Mouse (Mus musculus): ENCODE data around the gene Fam19a3. TPM values are rescaled to one million over a fixed set of nuclear protein-coding genes. Genes with fewer than 3 reads are reported as not detected.

The Fam19a3 gene
- polyA plus RNA-seq, 1 experiment from 2014 or later: 0.32 TPM

GRCm38 (mm10) chr3:104788075-104788474, 6.4 kb upstream of the Fam19a3 start, which contains the start of gene Rhoc:
Gene Rhoc, plus strand, starts transcription at chr3:104788375.
- in situ Hi-C loops (cut with MboI; ENCODE audit: low pct_unique_long_range_greater_than_20kb): loop anchor here (5.0 kb wide), 3 partner anchors 74 to 264 kb away; partner anchors contain the start of genes Capza1, Cttnbp2nl and St7l
- ChIA-PET POLR2A (interaction anchor here (1.1 to 5.5 kb wide), 6 partner anchors 30 to 271 kb away, joined by 4 to 35 read pairs (median 6); partner anchors contain the start of genes Capza1, Mov10 and St7l), CTCF (interaction anchor here (0.6 to 5.0 kb wide), 24 partner anchors 10 to 271 kb away, joined by 3 to 30 read pairs (median 3); partner anchors contain the start of gene Mov10)
- TF ChIP-seq CTCF (IDR thresholded peaks at IDR 0.05): no peak
- DNase-seq (ENCODE audit: low read depth, low spot score): no peak
- no peak for ATAC-seq
- no peaks in the 10 kb centered on the region for H3K27me3 ChIP-seq

- TF ChIP-seq CTCF (IDR thresholded peaks at IDR 0.05): no peak
- POLR2A ChIA-PET: interaction anchor here (1.1 kb wide), 1 partner anchor 79 kb away, joined by 3 read pairs; the partner anchor contains the start of gene Capza1
- CTCF ChIA-PET: no interaction called here
- no peak for DNase-seq (ENCODE audit: low read depth, low spot score)
- ATAC-seq: no peak
- H3K27me3 ChIP-seq: no peaks in the 10 kb centered on the region
- in situ Hi-C loops (cut with MboI; ENCODE audit: low pct_unique_long_range_greater_than_20kb): loop anchor here (5.0 kb wide), 3 partner anchors 77 to 267 kb away; partner anchors contain the start of genes Capza1, Cttnbp2nl and St7l
These were observed 3.6 kb upstream of the Fam19a3 start for GRCm38 (mm10) chr3:104785284-104785683.

GRCm38 (mm10) chr3:104783971-104784500, 2.4 kb upstream of the Fam19a3 start:
- H3K27me3 ChIP-seq: no peaks in the 10 kb centered on the region
- ChIA-PET POLR2A (no interaction called here), CTCF (interaction anchor here (1.2 kb wide), 1 partner anchor 18 kb away, joined by 3 read pairs; no protein-coding TSS in a partner anchor)
- DNase-seq (ENCODE audit: low read depth, low spot score) (no peak), ATAC-seq (no peak)
- in situ Hi-C loops (cut with MboI; ENCODE audit: low pct_unique_long_range_greater_than_20kb): no loop called here
- no peak for TF ChIP-seq CTCF (IDR thresholded peaks at IDR 0.05)

- no peak for TF ChIP-seq CTCF (IDR thresholded peaks at IDR 0.05)
- H3K27me3 ChIP-seq: no peaks in the 10 kb centered on the region
- DNase-seq (ENCODE audit: low read depth, low spot score) (no peak), ATAC-seq (no peak)
- in situ Hi-C loops (cut with MboI; ENCODE audit: low pct_unique_long_range_greater_than_20kb): no loop called here
- POLR2A ChIA-PET: interaction anchor here (1.3 kb wide), 1 partner anchor 36 kb away, joined by 5 read pairs; the partner anchor contains the start of gene Mov10
- CTCF ChIA-PET: no interaction called here
These were observed 531 bp upstream of the Fam19a3 start for GRCm38 (mm10) chr3:104782061-104782681.

- ChIA-PET CTCF (interaction anchor here (1.2 to 3.1 kb wide), 10 partner anchors 8 to 164 kb away, joined by 3 to 27 read pairs (median 4); no protein-coding TSS in a partner anchor), POLR2A (interaction anchor here (1.3 kb wide), 1 partner anchor 37 kb away, joined by 5 read pairs; the partner anchor contains the start of gene Mov10)
- no peaks in the 10 kb centered on the region for H3K27me3 ChIP-seq
- TF ChIP-seq CTCF (IDR thresholded peaks at IDR 0.05): no peak
- no peak for DNase-seq (ENCODE audit: low read depth, low spot score)
- in situ Hi-C loops (cut with MboI; ENCODE audit: low pct_unique_long_range_greater_than_20kb): no loop called here
- peak; percentile 66 for ATAC-seq
These were observed 849 bp downstream of the Fam19a3 start, which contains the start of gene Ppm1j for GRCm38 (mm10) chr3:104780561-104781420. Gene Ppm1j, plus strand, starts transcription at chr3:104781056.

GRCm38 (mm10) chr3:104779949-104780348, 1.7 kb downstream of the Fam19a3 start:
- H3K27me3 ChIP-seq: no peaks in the 10 kb centered on the region

GRCm38 (mm10) chr3:104777342-104777741, 4.3 kb downstream of the Fam19a3 start:
- no peak for TF ChIP-seq CTCF (IDR thresholded peaks at IDR 0.05)
- ChIA-PET CTCF (interaction anchor here (0.8 to 1.8 kb wide), 7 partner anchors 9 to 65 kb away, joined by 3 to 7 read pairs (median 4); no protein-coding TSS in a partner anchor), POLR2A (no interaction called here)
- DNase-seq (ENCODE audit: low read depth, low spot score): no peak
- H3K27me3 ChIP-seq: no peaks in the 10 kb centered on the region
- in situ Hi-C loops (cut with MboI; ENCODE audit: low pct_unique_long_range_greater_than_20kb): loop anchor here (10.0 kb wide), 1 partner anchor 63 kb away; no protein-coding TSS in a partner anchor
- ATAC-seq: no peak

More at GRCm38 (mm10) chr3:104779949-104780348, 1.7 kb downstream of the Fam19a3 start:
- ChIA-PET POLR2A (interaction anchor here (0.5 to 1.1 kb wide), 3 partner anchors 67 to 325 kb away, joined by 3 to 5 read pairs (median 3); no protein-coding TSS in a partner anchor), CTCF (interaction anchor here (0.9 to 3.1 kb wide), 13 partner anchors 9 to 164 kb away, joined by 3 to 27 read pairs (median 4); no protein-coding TSS in a partner anchor)
- ATAC-seq (no peak), DNase-seq (ENCODE audit: low read depth, low spot score) (no peak)
- TF ChIP-seq CTCF (IDR thresholded peaks at IDR 0.05): no peak
- in situ Hi-C loops (cut with MboI; ENCODE audit: low pct_unique_long_range_greater_than_20kb): loop anchor here (10.0 kb wide), 1 partner anchor 65 kb away; no protein-coding TSS in a partner anchor

GRCm38 (mm10) chr3:104773301-104773700, 8.3 kb downstream of the Fam19a3 start:
- ATAC-seq (no peak), DNase-seq (ENCODE audit: low read depth, low spot score) (no peak)
- in situ Hi-C loops (cut with MboI; ENCODE audit: low pct_unique_long_range_greater_than_20kb): loop anchor here (10.0 kb wide), 1 partner anchor 58 kb away; no protein-coding TSS in a partner anchor
- TF ChIP-seq CTCF (IDR thresholded peaks at IDR 0.05): no peak
- H3K27me3 ChIP-seq: no peaks in the 10 kb centered on the region
- CTCF ChIA-PET: interaction anchor here (1.1 to 1.4 kb wide), 3 partner anchors 15 to 286 kb away, joined by 3 to 5 read pairs (median 3); no protein-coding TSS in a partner anchor
- POLR2A ChIA-PET: interaction anchor here (0.9 to 1.1 kb wide), 2 partner anchors 30 to 58 kb away, joined by 3 to 9 read pairs; no protein-coding TSS in a partner anchor

GRCm38 (mm10) chr3:104771460-104771859, 10.2 kb downstream of the Fam19a3 start:
- H3K27me3 ChIP-seq: no peaks in the 10 kb centered on the region
- in situ Hi-C loops (cut with MboI; ENCODE audit: low pct_unique_long_range_greater_than_20kb): loop anchor here (10.0 kb wide), 1 partner anchor 57 kb away; no protein-coding TSS in a partner anchor
- DNase-seq (ENCODE audit: low read depth, low spot score) (no peak), ATAC-seq (no peak)
- ChIA-PET POLR2A (no interaction called here), CTCF (interaction anchor here (3.6 to 4.9 kb wide), 2 partner anchors 13 to 58 kb away, joined by 19 to 25 read pairs; no protein-coding TSS in a partner anchor)
- TF ChIP-seq CTCF (IDR thresholded peaks at IDR 0.05): no peak
